Mouse (Mus musculus): ENCODE data around the gene 6430571L13Rik.
A peak's percentile ranks its signal among the peaks of the same experiment; 100 is the strongest.

6430571L13Rik gene

GRCm38 (mm10) chr9:107325904-107326303 lies 14.5 kb upstream of the 6430571L13Rik start:
- TF ChIP-seq POU5F1 (IDR thresholded peaks at IDR 0.05; ENCODE audit: borderline replicate concordance, low read length) (no peak), CTCF (conservative IDR thresholded peaks at IDR 0.05; ENCODE audit: low read length) (no peak), NANOG (IDR thresholded peaks at IDR 0.05; ENCODE audit: borderline replicate concordance, low read length) (no peak)
- H3K27me3 ChIP-seq (ENCODE audit: insufficient read depth, low read length) = no peaks in the 10 kb centered on the region
- no peak overlapping the region for H3K4me3 ChIP-seq (replicated peaks; ENCODE audit: low read length)
- peaks cover 47% of the 10 kb centered on the region for H3K4me1 ChIP-seq (replicated peaks; ENCODE audit: low read depth, low read length)
- no peaks in the 10 kb centered on the region for H3K9me3 ChIP-seq (ENCODE audit: low read length)
- H3K36me3 ChIP-seq (ENCODE audit: insufficient read depth, low read length) = peaks cover 28% of the 10 kb centered on the region

- Histone ChIP-seq H3K36me3 (ENCODE audit: insufficient read depth, low read length) (peaks cover 48% of the 10 kb centered on the region), H3K27me3 (ENCODE audit: insufficient read depth, low read length) (no peaks in the 10 kb centered on the region), H3K4me3 (replicated peaks; ENCODE audit: low read length) (no peak overlapping the region), H3K4me1 (replicated peaks; ENCODE audit: low read depth, low read length) (peaks cover 47% of the 10 kb centered on the region), H3K9me3 (ENCODE audit: low read length) (no peaks in the 10 kb centered on the region)
- TF ChIP-seq POU5F1 (IDR thresholded peaks at IDR 0.05; ENCODE audit: borderline replicate concordance, low read length) (no peak), NANOG (IDR thresholded peaks at IDR 0.05; ENCODE audit: borderline replicate concordance, low read length) (no peak), CTCF (conservative IDR thresholded peaks at IDR 0.05; ENCODE audit: low read length) (no peak)
Observed at GRCm38 (mm10) chr9:107327879-107328620, 12.4 kb upstream of the 6430571L13Rik start.

- TF ChIP-seq POU5F1 (IDR thresholded peaks at IDR 0.05; ENCODE audit: borderline replicate concordance, low read length) (no peak), CTCF (conservative IDR thresholded peaks at IDR 0.05; ENCODE audit: low read length) (no peak), NANOG (IDR thresholded peaks at IDR 0.05; ENCODE audit: borderline replicate concordance, low read length) (no peak)
- Histone ChIP-seq H3K27me3 (ENCODE audit: insufficient read depth, low read length) (no peaks in the 10 kb centered on the region), H3K4me1 (replicated peaks; ENCODE audit: low read depth, low read length) (peaks cover 45% of the 10 kb centered on the region), H3K9me3 (ENCODE audit: low read length) (no peaks in the 10 kb centered on the region), H3K4me3 (replicated peaks; ENCODE audit: low read length) (no peak overlapping the region), H3K36me3 (ENCODE audit: insufficient read depth, low read length) (peaks cover 76% of the 10 kb centered on the region)
Observed at GRCm38 (mm10) chr9:107330791-107331190, 9.6 kb upstream of the 6430571L13Rik start.

- Histone ChIP-seq H3K4me3 (replicated peaks; ENCODE audit: low read length) (no peak overlapping the region), H3K36me3 (ENCODE audit: insufficient read depth, low read length) (peaks cover 64% of the 10 kb centered on the region), H3K4me1 (replicated peaks; ENCODE audit: low read depth, low read length) (peaks cover 33% of the 10 kb centered on the region), H3K9me3 (ENCODE audit: low read length) (no peaks in the 10 kb centered on the region), H3K27me3 (ENCODE audit: insufficient read depth, low read length) (no peaks in the 10 kb centered on the region)
- TF ChIP-seq CTCF (conservative IDR thresholded peaks at IDR 0.05; ENCODE audit: low read length) (no peak), NANOG (IDR thresholded peaks at IDR 0.05; ENCODE audit: borderline replicate concordance, low read length) (no peak), POU5F1 (IDR thresholded peaks at IDR 0.05; ENCODE audit: borderline replicate concordance, low read length) (no peak)
Observed at GRCm38 (mm10) chr9:107333686-107334085, 6.7 kb upstream of the 6430571L13Rik start.

GRCm38 (mm10) chr9:107334356-107334755 lies 6.0 kb upstream of the 6430571L13Rik start:
- Histone ChIP-seq H3K9me3 (ENCODE audit: low read length) (no peaks in the 10 kb centered on the region), H3K36me3 (ENCODE audit: insufficient read depth, low read length) (peaks cover 57% of the 10 kb centered on the region), H3K4me3 (replicated peaks; ENCODE audit: low read length) (no peak overlapping the region), H3K27me3 (ENCODE audit: insufficient read depth, low read length) (no peaks in the 10 kb centered on the region), H3K4me1 (replicated peaks; ENCODE audit: low read depth, low read length) (peaks cover 30% of the 10 kb centered on the region)
- TF ChIP-seq NANOG (IDR thresholded peaks at IDR 0.05; ENCODE audit: borderline replicate concordance, low read length) (no peak), CTCF (conservative IDR thresholded peaks at IDR 0.05; ENCODE audit: low read length) (no peak), POU5F1 (IDR thresholded peaks at IDR 0.05; ENCODE audit: borderline replicate concordance, low read length) (no peak)

- Histone ChIP-seq H3K27me3 (ENCODE audit: insufficient read depth, low read length) (no peaks in the 10 kb centered on the region), H3K9me3 (ENCODE audit: low read length) (no peaks in the 10 kb centered on the region), H3K4me3 (replicated peaks; ENCODE audit: low read length) (no peak overlapping the region), H3K4me1 (replicated peaks; ENCODE audit: low read depth, low read length) (peaks cover 30% of the 10 kb centered on the region), H3K36me3 (ENCODE audit: insufficient read depth, low read length) (peaks cover 51% of the 10 kb centered on the region)
- TF ChIP-seq POU5F1 (IDR thresholded peaks at IDR 0.05; ENCODE audit: borderline replicate concordance, low read length) = no peak
- no peak for TF ChIP-seq NANOG (IDR thresholded peaks at IDR 0.05; ENCODE audit: borderline replicate concordance, low read length)
- no peak for TF ChIP-seq CTCF (conservative IDR thresholded peaks at IDR 0.05; ENCODE audit: low read length)
Observed at GRCm38 (mm10) chr9:107335046-107335445, 5.4 kb upstream of the 6430571L13Rik start.

GRCm38 (mm10) chr9:107335909-107336308 lies 4.5 kb upstream of the 6430571L13Rik start:
- Histone ChIP-seq H3K9me3 (ENCODE audit: low read length) (no peaks in the 10 kb centered on the region), H3K27me3 (ENCODE audit: insufficient read depth, low read length) (no peaks in the 10 kb centered on the region), H3K4me1 (replicated peaks; ENCODE audit: low read depth, low read length) (peaks cover 35% of the 10 kb centered on the region), H3K4me3 (replicated peaks; ENCODE audit: low read length) (no peak overlapping the region), H3K36me3 (ENCODE audit: insufficient read depth, low read length) (peaks cover 51% of the 10 kb centered on the region)
- TF ChIP-seq CTCF (conservative IDR thresholded peaks at IDR 0.05; ENCODE audit: low read length) = peak; percentile 81
- no peak for TF ChIP-seq NANOG (IDR thresholded peaks at IDR 0.05; ENCODE audit: borderline replicate concordance, low read length)

- Histone ChIP-seq H3K9me3 (ENCODE audit: low read length) (no peaks in the 10 kb centered on the region), H3K27me3 (ENCODE audit: insufficient read depth, low read length) (peaks cover 5% of the 10 kb centered on the region), H3K36me3 (ENCODE audit: insufficient read depth, low read length) (peaks cover 48% of the 10 kb centered on the region), H3K4me1 (replicated peaks; ENCODE audit: low read depth, low read length) (peaks cover 40% of the 10 kb centered on the region), H3K4me3 (replicated peaks; ENCODE audit: low read length) (no peak overlapping the region)
- no peak for TF ChIP-seq NANOG (IDR thresholded peaks at IDR 0.05; ENCODE audit: borderline replicate concordance, low read length)
- TF ChIP-seq POU5F1 (IDR thresholded peaks at IDR 0.05; ENCODE audit: borderline replicate concordance, low read length) = no peak
Observed at GRCm38 (mm10) chr9:107336386-107336785, 4.0 kb upstream of the 6430571L13Rik start.

Data from E14TG2a.4 (cell line).